Mouse (Mus musculus) ES-E14 (cell line): ENCODE results near the gene Hspb2. TPM values are rescaled to one million over a fixed set of nuclear protein-coding genes. Genes with fewer than 3 reads are reported as not detected.

Source experiments
- DNase-seq: peaks from one replicate; pipeline ENCODE4 v3.0.0-alpha.2; 2013; ENCODE audit warnings: low read depth, low spot score
- H3K27ac ChIP-seq: 2 replicates; pipeline ENCODE4 v1.5.1; 2012; ENCODE audit warnings: low read depth, mild to moderate bottlenecking, low read length, moderate library complexity, mixed read lengths; ENCODE audit not compliant: poor library complexity, insufficient read depth, severe bottlenecking
- H3K36me3 ChIP-seq: 2 replicates; pipeline ENCODE4 v1.6.1; 2012; ENCODE audit warnings: mild to moderate bottlenecking, low read length, moderate library complexity, mixed read lengths; ENCODE audit not compliant: control insufficient read depth, poor library complexity, insufficient read depth, severe bottlenecking
- H3K4me1 ChIP-seq, 2 experiments: fragments of 150-350 bp in 1 of 2; sonication (generic) in 1 of 2; 2 replicates each; pipeline ENCODE4 v1.6.1; 2012; ENCODE audit warnings: low read length in 2 of 2, mild to moderate bottlenecking in 1 of 2, mixed read lengths in 1 of 2; ENCODE audit not compliant: control insufficient read depth in 2 of 2, insufficient read depth in 2 of 2, poor library complexity in 1 of 2
- H3K4me3 ChIP-seq, 2 experiments: fragments of 150-350 bp in 1 of 2; sonication (generic) in 1 of 2; 2 replicates each; pipeline ENCODE4 v1.5.1; 2012; ENCODE audit warnings: low read length in 2 of 2, low read depth in 1 of 2, mild to moderate bottlenecking in 1 of 2, mixed read lengths in 1 of 2; ENCODE audit not compliant: insufficient read depth in 1 of 2, poor library complexity in 1 of 2, severe bottlenecking in 1 of 2
- H3K9ac ChIP-seq: 2 replicates; pipeline ENCODE4 v1.6.1; 2012; ENCODE audit warnings: low read depth, mild to moderate bottlenecking, low read length, mixed read lengths; ENCODE audit not compliant: poor library complexity, insufficient read depth, severe bottlenecking
- H3K9me3 ChIP-seq: fragments of 150-350 bp; sonication (generic); 2 replicates; pipeline ENCODE4 v1.6.1; 2012; ENCODE audit warnings: low read depth, mild to moderate bottlenecking, low read length; ENCODE audit not compliant: control insufficient read depth, insufficient read depth
- CHD2 ChIP-seq: IDR thresholded peaks from 2 replicates; pipeline ENCODE4 v1.6.1; 2014; ENCODE audit warnings: mild to moderate bottlenecking, low read depth, low read length, inconsistent platforms
- HCFC1 ChIP-seq: IDR thresholded peaks from 2 replicates; pipeline ENCODE4 v1.6.1; 2012; ENCODE audit warnings: low read length, inconsistent platforms, borderline replicate concordance; ENCODE audit not compliant: insufficient read depth
- MAFK ChIP-seq: IDR thresholded peaks from 2 replicates; pipeline ENCODE4 v1.6.1; 2014; ENCODE audit warnings: mild to moderate bottlenecking, low read depth, low read length, inconsistent platforms; ENCODE audit not compliant: insufficient read depth
- ZC3H11A ChIP-seq: IDR thresholded peaks from 2 replicates; pipeline ENCODE4 v1.6.1; 2012; ENCODE audit warnings: low read depth, mild to moderate bottlenecking, inconsistent platforms, low read length, borderline replicate concordance
- ZNF384 ChIP-seq: IDR thresholded peaks from 2 replicates; pipeline ENCODE4 v1.6.1; 2012; ENCODE audit warnings: low read depth, low read length, inconsistent platforms
- in situ Hi-C, 2 experiments: fragments of 600-800 bp; cut with MboI; formaldehyde crosslinking; loops; one replicate each; pipeline ENCODE4 v1.15.1; 2025; ENCODE audit warnings: low sequenced_read_pairs in 2 of 2, inconsistent platforms in 1 of 2; ENCODE audit not compliant: unreplicated experiment in 2 of 2
- total RNA-seq: library from RNA; depleted of rRNA; stranded (reverse); fragments of 300-350 nt; gene quantifications from 2 replicates; pipeline ENCODE4 v1.2.3, GENCODE M21; 2012

The Hspb2 gene
- total RNA-seq, 1 experiment, result 10.9 TPM

GRCm38 (mm10) chr9:50767531-50768106 is 15.5 kb upstream of the Hspb2 start:
- Histone ChIP-seq H3K27ac (peak overlapping the region; percentile 69; the same call in 1 of the 2 replicates), H3K4me1 (no peaks in the 10 kb centered on the region; a peak in 1 of 4 replicates), H3K36me3 (0 out of 2 replicates have a peak, but pooled peaks cover 2% of the 10 kb centered on the region), H3K9ac (peak overlapping the region; percentile 87), H3K4me3 (peak overlapping the region; percentile 84 to 85), H3K9me3 (no peaks in the 10 kb centered on the region)
- DNase-seq, result no peak
- in situ Hi-C loops, result no loop called here
- no peak for TF ChIP-seq HCFC1
- TF ChIP-seq ZNF384, result no peak
- TF ChIP-seq CHD2, result no peak
- TF ChIP-seq ZC3H11A, result no peak
- no peak for TF ChIP-seq MAFK

DNA sequence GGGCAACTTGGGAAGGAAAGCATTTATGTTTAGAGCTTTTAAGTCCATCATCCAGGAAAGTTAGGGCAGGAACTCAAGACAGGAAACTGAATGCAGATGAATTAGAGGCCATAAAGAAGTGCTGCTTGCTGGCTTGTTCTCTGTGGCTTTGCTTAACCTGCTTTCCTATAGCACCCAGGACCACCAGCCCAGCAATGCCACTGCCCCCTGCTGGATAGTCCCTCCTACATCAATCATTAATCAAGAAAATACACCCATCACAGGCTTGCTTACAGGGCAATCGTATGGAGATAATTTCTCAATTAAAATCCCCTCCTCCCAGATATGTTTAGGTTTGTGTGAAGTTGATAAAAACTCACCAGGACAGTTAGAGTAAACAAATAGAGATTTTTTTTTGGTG is 11.2 kb upstream of the Hspb2 start:
- Histone ChIP-seq H3K9ac (no peak overlapping the region), H3K4me3 (no peak overlapping the region), H3K36me3 (no peaks in the 10 kb centered on the region), H3K4me1 (no peaks in the 10 kb centered on the region), H3K9me3 (no peaks in the 10 kb centered on the region), H3K27ac (no peak overlapping the region)
- DNase-seq, result no peak
- in situ Hi-C loops, result no loop called here
- no peak for TF ChIP-seq ZC3H11A
- no peak for TF ChIP-seq MAFK
- no peak for TF ChIP-seq HCFC1
- no peak for TF ChIP-seq ZNF384
- TF ChIP-seq CHD2, result no peak

- H3K27ac ChIP-seq, result no peak overlapping the region
- no peaks in the 10 kb centered on the region for H3K9me3 ChIP-seq
- no peak overlapping the region for H3K4me3 ChIP-seq
- no peak for DNase-seq
- H3K36me3 ChIP-seq, result no peaks in the 10 kb centered on the region
- in situ Hi-C loops, result no loop called here
- no peaks in the 10 kb centered on the region for H3K4me1 ChIP-seq
- no peak overlapping the region for H3K9ac ChIP-seq
- TF ChIP-seq MAFK (no peak), ZNF384 (no peak), ZC3H11A (no peak), CHD2 (no peak)
Observed at GRCm38 (mm10) chr9:50761520-50762243, 9.5 kb upstream of the Hspb2 start.

DNA sequence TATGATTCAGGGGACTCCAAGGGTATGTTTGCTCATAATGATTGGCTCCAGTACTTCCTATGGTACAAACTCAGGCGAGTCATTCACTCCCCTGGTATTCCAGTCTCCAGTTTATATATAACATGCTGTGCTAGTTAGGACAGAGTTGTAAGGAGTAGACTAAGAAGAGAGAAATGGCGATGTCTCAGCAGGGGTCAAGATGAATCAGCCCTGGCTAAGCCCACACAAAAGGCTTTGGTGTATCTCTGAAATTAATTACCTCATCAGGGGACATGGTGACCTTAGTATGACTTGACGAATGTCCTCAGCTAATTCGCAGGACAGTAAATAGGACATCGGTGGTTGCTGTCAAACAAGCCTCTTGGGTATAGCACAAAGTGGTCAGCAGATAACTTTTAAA is 4.6 kb upstream of the Hspb2 start:
- no peak overlapping the region for H3K9ac ChIP-seq
- no peaks in the 10 kb centered on the region for H3K36me3 ChIP-seq
- DNase-seq, result no peak
- H3K9me3 ChIP-seq, result no peaks in the 10 kb centered on the region
- no peak for TF ChIP-seq ZNF384
- no peak for TF ChIP-seq CHD2
- no peak for TF ChIP-seq HCFC1
- no peak for TF ChIP-seq ZC3H11A
- no peak for TF ChIP-seq MAFK
- in situ Hi-C loops, result no loop called here
- H3K4me3 ChIP-seq, result no peak overlapping the region
- H3K27ac ChIP-seq, result no peak overlapping the region
- H3K4me1 ChIP-seq, result peaks cover 4 to 12% of the 10 kb centered on the region in 2 experiments; a peak in 2 of 4 replicates
